Mouse (Mus musculus): ENCODE data around the gene Ccz1. TPM values are rescaled to one million over a fixed set of nuclear protein-coding genes. Genes with fewer than 3 reads are reported as not detected.

Gene Ccz1
- total RNA-seq, 1 experiment from 2014 or later: 47.6 TPM

- no peak for DNase-seq
Measured at GRCm38 (mm10) chr5:143993849-143994248, 20.8 kb downstream of the Ccz1 start.

GRCm38 (mm10) chr5:143993260-143993659 is 21.4 kb downstream of the Ccz1 start:
- DNase-seq: peak; percentile 49

- DNase-seq: no peak
Measured at GRCm38 (mm10) chr5:143992661-143993060, 22.0 kb downstream of the Ccz1 start.

- DNase-seq: no peak
Measured at GRCm38 (mm10) chr5:143990086-143990485, 24.6 kb downstream of the Ccz1 start.

DNA sequence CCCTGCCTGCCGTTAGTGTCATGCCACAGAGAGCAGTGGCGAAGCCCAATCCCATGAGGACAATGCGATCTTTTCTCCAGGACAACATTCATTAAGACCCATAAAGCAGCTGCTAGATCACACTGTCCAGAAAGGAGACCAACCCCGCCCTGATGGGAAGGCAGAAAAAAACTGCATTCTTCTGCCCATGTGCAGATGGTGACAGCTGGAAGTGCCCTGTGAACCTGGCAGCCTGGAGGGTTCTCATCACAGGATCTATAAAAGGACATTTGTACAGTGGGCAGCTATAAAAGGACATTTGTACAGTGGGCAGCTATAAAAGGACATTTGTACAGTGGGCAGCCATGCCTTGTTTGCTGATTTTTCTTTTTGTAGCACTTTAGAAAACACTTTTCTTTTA is 25.6 kb downstream of the Ccz1 start:
- no peak for DNase-seq

GRCm38 (mm10) chr5:143987596-143987995 is 27.1 kb downstream of the Ccz1 start:
- no peak for DNase-seq

GRCm38 (mm10) chr5:143985381-143985780 is 29.3 kb downstream of the Ccz1 start:
- DNase-seq: peak; percentile 80

- DNase-seq: no peak
Measured at GRCm38 (mm10) chr5:143982361-143982760, 32.3 kb downstream of the Ccz1 start.

- DNase-seq: no peak
Measured at GRCm38 (mm10) chr5:143980858-143981257, 33.8 kb downstream of the Ccz1 start.

GRCm38 (mm10) chr5:143976726-143977431 is 37.8 kb downstream of the Ccz1 start:
- DNase-seq: no peak

- no peak for DNase-seq
Measured at GRCm38 (mm10) chr5:143976232-143976631, 38.4 kb downstream of the Ccz1 start.

GRCm38 (mm10) chr5:143975631-143975933 is 39.1 kb downstream of the Ccz1 start:
- DNase-seq: no peak

DNA sequence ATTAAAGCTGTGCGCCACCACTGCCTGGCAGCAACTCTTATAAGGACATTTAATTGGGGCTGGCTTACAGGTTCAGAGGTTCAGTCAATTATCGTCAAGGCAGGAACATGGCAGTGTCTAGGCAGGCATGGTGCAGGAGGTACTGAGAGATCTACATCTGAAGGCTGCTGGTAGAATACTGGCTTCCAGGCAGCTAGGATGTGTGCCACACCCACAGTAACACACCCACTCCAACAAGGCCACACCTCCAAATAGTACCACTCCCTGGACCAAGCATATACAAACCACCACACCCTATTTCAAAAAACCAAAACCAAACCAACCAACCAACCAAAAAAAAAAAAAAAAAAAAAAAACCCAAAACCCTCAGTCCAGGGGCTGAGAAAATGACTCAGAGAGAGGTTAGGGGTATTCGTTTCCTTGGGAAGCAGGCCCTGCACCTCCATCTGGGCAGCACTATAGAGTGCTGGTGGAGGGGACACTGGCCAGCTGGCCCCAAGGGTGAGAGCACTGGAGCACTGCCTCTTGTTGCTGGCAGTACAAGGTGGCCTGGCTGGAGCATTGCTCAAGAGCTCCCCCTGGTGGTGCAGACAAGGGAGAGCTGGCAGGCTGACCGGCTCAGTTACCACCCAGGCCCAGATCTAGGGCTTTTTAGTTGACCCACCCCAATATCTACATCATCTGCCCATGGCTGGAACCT is 39.6 kb downstream of the Ccz1 start:
- peak; percentile 83 for DNase-seq

DNA sequence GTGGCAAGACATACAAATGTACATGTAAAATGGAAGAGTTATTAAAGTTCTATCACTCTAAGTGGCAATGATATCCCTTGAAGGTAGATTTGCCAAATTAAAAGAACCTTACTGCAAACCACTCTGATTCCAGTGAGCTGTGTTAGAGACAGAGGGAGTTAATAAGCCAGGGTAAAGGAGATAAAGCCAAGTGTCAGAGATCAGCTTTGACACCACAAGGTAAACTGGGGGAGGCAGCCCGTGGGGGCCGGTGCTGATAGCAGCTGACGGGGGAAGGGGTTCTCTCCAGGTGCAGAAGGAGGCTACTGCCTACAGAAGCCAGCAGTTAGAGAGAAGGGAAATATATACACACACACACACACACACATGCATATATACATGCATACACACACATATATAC is 42.0 kb downstream of the Ccz1 start:
- DNase-seq: no peak

DNA sequence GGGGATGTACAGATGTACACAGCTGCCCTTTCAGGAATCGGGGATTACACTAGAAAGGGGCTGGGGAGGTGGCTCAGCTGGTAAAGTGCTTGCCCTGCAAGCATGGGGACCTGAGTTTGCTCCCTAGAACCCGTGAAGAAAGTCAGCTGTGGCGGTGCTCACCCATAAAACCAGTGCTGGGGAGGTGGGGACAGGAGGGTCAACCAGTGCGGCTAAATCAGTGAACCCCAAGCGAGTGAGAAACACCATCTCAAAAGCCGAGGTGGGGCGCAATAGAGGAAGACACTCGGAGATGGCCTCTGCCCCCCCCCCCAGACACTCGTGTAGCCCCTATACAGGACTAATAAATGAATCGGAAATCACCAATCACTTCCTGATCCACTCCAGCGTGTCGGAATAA is 48.0 kb downstream of the Ccz1 start:
- no peak for DNase-seq

DNA sequence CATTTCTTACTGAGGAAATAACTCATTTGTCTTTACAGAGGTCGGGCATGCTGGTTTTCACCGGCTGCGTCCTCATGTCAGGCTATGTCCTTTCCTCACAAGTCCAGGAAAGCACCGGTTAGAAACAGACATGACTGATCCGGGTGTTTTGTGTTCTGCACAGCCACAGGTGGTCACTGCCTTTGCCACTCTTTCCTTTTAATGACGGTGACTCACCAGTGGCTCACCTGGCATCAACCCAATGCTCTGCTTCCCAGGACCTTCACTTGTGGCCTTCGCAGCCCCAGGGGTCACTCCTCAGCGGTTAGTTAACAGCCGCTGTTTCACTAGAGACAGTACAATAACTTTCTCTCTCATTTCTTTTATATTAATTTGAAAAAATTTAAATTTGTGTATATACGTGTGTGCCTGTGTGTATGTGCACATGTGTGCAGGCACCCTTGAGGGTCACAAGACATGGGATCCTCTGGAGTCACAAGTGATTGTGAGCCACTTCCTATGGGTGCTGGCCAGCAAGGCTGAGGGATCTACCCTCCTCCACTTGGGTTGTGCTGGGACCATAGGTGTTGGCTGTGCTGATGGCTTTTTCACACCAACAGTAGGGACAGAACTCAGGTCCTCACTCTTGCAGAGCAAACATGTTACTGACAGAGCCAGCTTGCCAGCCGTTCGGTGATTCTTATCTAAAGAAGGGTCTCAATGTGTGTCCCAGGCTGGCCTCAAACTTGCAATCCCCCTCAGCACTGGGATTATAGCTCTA is 48.9 kb downstream of the Ccz1 start:
- peak; percentile 86 for DNase-seq

DNA sequence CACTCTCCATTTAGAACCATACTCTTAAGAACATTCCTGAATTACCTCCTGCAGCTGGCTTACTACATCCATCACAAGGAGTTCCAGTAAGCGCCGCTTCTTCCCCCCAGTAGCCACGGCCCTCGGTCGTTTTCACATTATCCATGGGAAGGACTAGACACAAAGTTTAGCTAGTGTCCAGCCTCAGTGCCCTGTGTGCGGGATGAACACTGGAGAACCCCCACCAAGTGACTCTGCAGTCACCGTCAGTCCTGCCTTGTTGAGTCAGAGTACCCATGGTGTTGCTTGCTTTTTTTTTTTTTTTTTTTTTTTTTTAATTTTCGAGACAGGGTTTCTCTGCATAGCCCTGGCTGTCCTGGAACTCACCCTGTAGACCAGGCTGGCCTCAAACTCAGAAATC is 53.5 kb downstream of the Ccz1 start:
- no peak for DNase-seq

- DNase-seq: no peak
Measured at GRCm38 (mm10) chr5:143959551-143959950, 55.1 kb downstream of the Ccz1 start.

- DNase-seq: no peak
Measured at GRCm38 (mm10) chr5:143957101-143957500, 57.6 kb downstream of the Ccz1 start.

DNA sequence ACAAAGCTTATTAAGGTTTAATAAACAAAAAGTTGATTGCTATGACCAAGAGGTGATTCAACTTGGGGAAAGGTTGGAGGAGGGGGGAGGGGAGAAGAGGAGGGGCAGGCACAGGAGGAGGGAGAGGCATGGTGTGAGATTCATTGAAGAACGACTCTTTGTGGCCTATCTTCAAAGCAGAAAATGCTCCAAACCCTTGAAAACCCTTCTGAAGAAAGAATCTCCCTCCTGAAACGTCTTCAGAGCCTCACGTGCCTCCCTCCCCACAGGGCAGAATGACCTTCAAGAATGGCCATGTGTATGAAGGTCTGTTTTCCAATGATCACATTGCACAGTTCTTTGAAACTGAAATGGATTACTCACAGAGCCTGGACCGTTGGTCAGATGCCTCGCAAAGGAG is 64.7 kb downstream of the Ccz1 start:
- peak; percentile 40 for DNase-seq

- no peak for DNase-seq
Measured at GRCm38 (mm10) chr5:143948361-143948760, 66.3 kb downstream of the Ccz1 start.

GRCm38 (mm10) chr5:143943231-143944125 is 71.2 kb downstream of the Ccz1 start:
- no peak for DNase-seq
